12 mouse cellular contexts compared by ENCODE assay signal in the genomic region with DNA sequence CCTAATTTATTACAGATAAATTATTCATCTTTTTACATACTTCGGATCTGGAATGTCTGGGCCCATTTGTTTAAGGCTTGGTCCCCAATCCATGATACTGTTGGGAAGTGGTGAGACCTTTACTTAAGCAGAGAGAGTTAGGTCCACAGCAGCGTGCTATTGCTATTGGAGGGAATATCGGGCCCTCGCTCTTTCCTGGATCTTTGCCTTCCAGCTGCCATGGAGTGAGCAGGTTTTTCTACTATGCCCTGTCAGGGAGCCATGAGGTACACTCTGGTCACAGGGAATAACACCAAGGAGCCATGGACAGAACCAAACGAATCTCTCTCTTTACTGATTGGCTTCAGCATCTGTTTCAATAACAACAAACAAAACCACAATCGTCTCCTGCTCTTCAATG. TPM values are rescaled to one million over a fixed set of nuclear protein-coding genes. Genes with fewer than 3 reads are reported as not detected.
DNase-seq lines count a peak whose midpoint lies in the region.
"Had no signal": no experiment of that assay in that cellular context is flagged by ENCODE, and none has a peak within 500 bp of the region (broad histone marks: within the 10 kb centered on the region; RNA-seq: fewer than 3 reads in every experiment).

No protein-coding gene starts in this region.

- DNase-seq in cerebellum, adult 9-11 months = peak; percentile 27
- no peak for DNase-seq in cerebellum, postnatal 10 days
- DNase-seq in heart, adult 11 months = peak; percentile 79
- DNase-seq in heart, postnatal 4 days = no peak
- DNase-seq: adrenal gland, adult 2 months; adrenal gland, postnatal 10 days; adrenal gland, postnatal 25 days; cerebellum, adult 11 months; cerebellum, adult 18-20 months; cerebellum, postnatal 14 days; cerebellum, postnatal 36 days; embryo, embryonic 11 days had no signal

RNA-seq across cellular contexts. Expression of a gene that starts 1.9 kb away (rescaled TPM):
- 10 to 100 TPM; 19.9 to 21.2 TPM for total RNA-seq in heart, postnatal 4 days (2021)

Comparison
In these comparisons a context has a peak if more than half of its experiments do, and no peak if none do; other contexts are left out.
1. DNase-seq: peak in cerebellum, adult 9-11 months (single experiment) and heart, adult 11 months (single experiment); none in cerebellum, postnatal 10 days (0 of 2) and heart, postnatal 4 days (single experiment).